Mouse (Mus musculus) mouse trophoblast stem cell (cell line): Measurements from ENCODE around the gene Slf2.

ENCODE experiments used
- in situ Hi-C, 2 experiments: fragments of 300-500 bp; cut with MseI, MboI; formaldehyde crosslinking; loops; 2 replicates in 1 of 2; 3 replicates in 1 of 2; pipeline ENCODE4 v1.15.1; 2025

Slf2 gene

DNA sequence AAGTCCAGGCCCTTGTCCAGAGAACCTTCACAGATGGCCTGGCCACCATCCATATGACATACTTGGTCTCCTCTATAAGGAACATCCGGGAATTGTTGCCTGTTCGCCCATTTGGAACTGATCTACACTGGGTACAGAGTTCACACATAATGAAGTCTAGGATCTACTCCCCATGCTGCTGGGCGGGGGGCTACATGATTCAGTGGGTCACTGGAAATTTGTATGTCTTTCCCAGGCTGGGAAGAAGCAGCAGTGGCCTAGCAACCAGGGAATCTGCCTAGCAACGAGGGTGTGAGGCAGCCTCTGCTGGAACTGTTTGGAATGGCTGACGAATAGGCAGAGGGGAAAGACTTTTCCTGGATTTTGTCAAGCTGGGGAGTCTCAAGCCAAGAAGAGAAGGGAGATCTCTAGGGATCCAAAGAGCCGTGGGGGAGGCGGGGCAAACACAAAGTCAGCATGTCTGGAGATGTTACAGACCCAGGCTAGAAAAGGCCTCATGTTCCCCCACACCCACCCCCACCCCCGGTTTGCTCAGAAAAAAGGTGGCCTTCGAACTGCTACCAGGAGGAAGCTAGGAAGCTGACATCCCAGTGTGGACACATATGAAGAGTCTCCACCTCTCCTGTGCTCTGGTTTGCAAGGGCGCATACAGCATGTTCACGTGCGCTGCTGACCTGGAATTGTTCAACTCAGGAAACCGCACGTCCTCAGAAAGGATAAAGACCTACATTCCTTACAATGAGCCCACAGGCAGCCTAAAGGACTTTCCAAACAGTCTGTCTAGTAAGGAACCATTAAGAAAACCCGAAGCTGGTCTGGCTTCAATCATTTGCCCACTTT lies 22.9 kb upstream of the Slf2 start:
- in situ Hi-C loops = no loop called here

DNA sequence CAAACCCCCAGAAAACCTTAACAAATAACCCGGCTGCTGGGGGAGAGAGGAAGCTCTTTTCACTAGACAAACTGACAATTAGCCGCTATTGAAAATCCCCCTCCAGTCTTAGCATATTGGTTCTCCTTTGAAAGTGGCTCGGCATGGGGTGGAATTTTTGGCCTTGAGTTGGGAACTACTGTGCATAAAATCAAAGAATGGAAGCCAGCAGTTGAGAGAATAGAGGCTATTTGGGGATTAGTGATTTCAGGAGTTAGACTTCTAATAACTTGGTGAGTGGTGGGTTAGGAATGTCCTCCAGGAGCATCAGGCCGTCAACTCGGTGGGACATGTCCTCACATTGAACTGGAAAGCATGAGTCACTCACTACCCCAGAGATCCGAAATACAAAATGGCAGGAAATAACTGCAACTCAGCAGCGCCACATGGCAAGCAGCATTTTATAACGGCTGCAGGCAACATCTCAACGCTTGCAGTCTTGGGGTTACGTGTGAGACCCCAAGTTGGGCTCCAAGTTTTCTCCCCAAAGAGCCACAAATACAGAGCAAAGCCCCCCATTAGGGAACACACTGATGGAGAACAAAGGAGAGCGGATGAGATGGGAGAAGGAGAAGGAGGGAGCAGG lies 22.0 kb upstream of the Slf2 start:
- in situ Hi-C loops = no loop called here

DNA sequence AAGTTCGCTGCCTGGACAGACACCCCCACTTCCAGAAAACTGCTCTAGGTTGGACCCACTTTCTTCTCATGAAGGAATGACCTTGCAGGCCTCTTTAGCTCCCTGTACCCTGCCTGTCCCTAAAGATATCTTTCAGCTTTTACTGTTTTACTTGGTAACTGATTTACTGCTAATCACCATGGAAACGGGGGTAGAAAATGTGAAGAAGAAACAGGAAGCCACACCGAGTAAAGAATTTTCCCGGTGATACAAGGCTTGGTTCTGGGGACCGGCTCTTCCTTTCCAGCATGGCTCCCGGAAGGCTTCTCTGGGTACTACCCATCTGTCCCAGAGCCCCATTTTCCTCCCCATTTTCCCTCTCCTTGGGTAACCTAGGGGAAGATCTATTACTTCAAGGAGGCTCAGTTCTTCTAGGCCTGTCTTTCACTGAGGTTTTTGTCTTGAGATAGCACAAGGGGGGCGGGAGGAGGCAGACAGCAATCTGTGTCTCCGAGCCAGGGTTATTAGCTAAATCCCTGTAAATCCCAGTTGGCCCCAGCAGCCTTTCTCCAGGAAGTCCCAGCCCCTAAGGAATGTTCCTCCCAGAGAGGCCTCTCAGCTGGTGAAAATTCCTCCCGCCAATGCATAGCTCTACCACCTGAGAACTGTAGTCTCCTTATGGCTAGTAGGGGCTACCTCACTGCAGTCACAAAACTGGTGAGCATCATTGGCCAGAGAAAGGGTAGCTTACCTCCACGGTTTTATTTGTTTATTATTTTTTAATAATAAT lies 16.3 kb upstream of the Slf2 start:
- in situ Hi-C loops = no loop called here

DNA sequence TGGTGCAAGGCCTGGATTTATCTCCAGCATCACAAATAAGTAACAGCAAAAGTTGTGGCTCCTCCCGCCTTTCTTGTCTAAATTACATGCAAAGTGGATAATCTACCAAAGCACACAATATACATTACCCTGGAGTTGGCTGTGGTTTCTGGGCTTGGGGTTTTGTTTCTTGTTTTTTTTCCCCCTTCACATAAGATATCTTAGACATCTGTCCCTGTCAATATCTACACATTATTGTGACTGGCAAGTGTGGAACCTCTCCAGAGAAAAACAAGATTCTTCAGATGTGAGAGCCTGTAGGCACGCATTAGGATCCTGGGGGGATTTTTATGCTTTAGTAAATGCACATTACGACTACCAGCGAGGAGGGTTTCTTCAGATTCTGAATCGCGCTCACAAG lies 12.8 kb upstream of the Slf2 start:
- in situ Hi-C loops = no loop called here

DNA sequence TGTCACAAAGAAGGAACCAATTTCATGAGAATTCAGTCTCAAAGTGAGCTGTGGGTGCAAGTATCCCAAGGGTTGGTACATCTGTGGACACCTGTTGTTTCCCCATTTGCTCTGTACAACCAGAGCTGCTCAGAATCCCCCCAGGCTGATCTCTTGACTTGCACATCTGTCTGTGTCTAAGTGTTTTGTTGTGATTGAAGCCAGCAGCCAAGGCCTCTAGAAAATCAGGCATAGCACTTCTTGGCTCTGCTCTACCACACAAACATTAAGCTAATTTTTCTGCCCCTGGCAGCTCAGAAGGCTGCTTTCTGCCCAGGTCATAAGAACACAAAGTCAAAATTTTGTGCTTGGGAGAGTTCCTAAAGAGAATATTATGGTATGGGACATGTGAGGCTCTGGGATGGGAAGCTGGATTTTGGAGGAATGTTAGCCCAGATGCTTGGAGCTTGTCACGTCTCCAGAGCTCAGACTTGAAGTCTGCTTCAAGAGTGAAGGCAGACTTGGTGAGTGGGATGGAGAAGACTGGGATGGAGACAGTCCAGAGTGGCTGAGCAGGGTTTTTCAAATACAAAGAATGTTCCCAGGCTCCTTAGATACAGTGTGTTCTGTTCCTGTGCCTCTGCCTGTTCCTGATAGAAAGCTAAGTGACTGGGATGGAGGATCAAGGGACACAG lies 9.3 kb upstream of the Slf2 start:
- in situ Hi-C loops = no loop called here

DNA sequence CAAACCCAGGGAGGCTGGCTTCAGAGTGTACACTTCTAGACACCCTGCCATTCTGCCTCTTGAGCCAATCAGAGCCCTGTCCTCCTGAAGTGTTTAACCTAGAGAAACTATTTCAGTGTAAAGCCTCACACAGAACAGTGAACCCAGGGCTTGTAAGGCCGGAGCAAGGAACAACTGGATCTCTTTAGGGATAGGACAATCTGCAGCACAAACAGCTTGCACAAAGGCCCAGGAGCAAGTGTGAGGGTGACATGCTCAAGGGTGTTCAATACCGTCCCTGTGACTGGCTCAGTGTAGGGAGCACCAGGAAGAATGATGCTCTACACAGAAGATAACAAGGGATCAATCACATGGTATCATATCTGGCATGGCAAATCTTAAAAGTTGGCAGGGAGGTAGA lies 8.4 kb upstream of the Slf2 start:
- in situ Hi-C loops = no loop called here

DNA sequence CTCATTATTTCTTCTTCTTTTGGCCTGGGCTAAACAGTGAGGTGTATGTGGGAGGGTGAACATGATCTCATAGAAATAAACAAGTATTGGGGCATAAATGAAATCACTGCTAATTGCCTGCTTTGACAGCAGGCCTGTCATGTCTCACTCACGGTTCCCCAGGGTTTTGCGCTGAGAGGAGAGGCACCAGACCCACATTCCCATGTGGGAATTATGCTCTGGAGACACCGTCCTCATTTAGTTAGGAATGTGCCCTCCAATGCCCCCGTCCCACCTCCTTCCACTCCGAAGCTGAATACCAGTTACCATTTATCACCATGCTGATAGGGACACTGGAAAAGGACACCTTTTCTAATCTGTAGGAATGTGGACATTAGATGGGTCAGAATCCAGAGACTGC lies 6.3 kb upstream of the Slf2 start:
- in situ Hi-C loops = no loop called here

DNA sequence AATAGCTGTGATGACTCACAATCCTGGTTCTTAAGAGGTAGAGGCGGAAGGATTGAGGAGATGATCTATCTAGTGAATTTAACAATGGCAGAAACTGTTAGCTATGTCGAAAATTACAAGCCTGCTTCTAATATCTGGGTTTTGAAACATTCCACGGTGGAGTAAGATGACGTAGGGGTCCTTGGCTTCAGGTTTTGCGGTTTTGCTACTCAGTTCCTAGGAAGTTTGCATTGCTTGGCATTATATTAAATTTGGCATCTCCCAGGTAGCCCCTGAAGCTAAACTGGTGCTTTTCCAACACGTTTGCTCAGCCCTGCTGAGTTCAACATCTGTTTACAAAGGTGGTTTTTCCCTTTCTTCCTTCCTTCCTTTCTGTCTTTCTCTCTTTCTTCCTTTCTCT lies 4.2 kb upstream of the Slf2 start:
- in situ Hi-C loops = no loop called here

DNA sequence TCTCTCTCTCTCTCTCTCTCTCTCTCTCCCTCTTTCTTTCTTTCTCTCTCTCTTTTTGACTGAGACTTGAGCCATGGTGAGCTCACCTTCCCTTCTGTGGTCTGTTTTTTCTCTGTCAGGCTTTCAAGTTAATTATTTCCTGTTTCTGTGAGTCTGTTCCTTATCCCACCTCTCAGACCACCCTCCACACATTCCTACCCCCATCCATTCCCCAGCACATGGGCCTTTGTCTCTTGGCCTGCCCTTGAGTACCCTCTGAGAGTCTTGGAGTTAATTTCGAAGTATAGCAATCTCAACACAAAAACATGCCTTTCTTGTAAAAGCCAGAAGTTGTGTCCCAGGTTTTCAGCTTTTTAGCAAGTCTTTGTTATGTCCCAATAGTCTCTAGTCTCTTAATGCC lies 3.7 kb upstream of the Slf2 start:
- in situ Hi-C loops = no loop called here

DNA sequence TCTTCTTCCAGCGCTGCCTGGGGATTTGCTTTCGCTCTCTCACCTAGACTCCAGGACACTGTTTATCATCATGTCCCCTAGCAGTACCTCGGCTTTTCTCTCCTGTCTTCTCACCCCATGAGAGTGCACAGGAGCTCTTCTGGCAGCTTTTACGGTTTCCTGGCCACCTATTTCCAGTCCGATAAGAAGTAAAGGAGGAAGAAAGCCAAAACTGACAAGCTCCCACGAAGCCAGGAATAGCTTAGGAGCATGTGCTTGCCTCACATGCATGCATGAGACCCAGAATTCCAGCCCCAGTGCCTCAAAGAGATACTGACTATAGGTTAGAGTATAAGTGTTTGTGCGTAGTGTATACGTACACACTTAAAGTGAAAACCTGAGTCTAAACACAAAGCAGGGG lies 2.8 kb upstream of the Slf2 start:
- in situ Hi-C loops = no loop called here

DNA sequence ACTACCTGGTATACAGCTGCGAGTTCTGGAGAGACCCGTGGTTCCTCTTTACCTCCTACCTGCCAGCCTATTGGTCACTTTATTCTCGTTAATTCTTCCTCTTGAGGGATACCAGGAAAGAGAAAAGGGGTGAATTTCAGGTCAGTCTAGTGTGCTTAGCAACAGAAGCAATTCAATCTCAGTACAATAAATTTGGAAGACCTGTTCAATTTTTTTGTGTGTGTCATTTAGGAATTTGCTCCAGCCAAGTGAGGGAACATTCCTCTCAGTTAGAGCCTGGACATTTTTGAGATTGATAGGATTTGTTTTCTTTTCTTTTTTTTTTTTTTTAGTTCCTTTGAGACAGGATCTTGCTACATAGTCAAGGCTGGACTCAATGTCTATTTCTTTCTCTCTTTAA lies 1.7 kb upstream of the Slf2 start:
- in situ Hi-C loops = no loop called here

DNA sequence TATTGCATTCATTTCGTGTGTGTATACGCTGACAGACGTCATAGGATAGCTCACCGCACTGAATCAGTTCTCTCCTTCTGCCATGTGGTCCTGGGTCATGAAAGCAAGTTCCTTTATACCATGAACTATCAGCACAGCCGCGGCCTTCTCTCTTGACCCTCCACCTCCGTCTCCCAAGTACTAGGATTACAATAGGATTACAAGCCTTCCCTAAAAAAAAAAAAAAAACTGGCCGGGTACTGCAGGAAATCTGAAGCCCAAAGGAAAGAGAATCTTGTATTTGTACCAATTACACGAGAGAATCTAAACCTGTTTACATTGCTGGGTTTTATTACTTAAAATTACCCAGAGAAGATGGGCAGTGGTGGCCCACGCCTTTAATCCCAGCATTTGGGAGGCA lies 1.3 kb upstream of the Slf2 start:
- in situ Hi-C loops = no loop called here

DNA sequence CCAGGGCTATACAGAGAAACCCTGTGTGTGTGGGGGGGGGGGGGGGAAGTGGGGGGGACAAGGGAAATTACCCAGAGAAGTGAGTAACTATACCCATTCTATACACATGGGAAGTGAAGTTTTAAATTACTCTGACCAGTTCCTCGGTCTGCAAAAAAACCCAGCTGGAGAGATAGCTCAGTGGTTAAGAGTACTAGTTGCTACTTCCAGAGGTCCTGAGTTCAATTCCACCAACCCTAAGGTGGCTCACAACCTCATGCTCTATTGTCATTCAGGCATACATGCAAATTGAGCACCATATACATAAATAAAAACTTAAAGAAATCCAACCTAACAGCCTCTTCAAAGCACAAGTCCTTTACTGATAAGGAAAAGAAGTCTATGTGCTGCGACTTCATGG lies 829 bp upstream of the Slf2 start:
- in situ Hi-C loops = no loop called here

DNA sequence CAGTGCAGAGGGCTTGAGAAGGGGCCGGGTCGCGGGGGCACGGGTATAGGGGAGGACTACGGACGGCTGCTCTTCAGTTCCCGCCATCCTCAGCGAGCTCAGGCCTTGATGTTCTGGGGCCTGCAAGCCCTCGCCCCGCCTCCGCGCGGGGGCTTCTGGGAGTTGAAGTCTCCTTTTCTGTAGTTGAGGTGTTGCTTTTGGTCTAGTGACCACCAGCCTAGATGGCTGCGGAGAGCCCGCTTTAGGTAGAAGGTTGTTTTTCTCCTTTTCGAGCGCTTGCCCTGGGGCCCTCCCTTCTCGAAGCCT lies 456 bp downstream of the Slf2 start:
- in situ Hi-C loops = no loop called here

DNA sequence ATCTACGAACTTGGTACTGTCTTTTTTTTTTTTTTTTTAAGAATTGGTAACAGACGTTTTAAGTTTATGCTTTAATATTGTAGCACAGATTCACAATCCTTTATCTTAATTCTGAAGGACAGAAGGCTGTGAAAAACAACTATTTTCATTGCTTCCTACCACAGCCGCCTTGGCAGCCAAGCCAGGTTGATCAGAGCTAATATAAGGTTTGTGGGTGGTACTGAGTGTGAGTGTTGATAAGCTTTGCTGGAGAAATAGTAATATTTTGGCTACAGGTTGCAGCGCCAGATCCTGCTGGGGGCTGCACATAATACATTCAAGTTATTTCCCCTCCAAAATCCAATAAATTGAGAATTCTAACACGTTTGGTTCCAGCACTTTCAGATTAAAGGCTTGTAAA lies 1.1 kb downstream of the Slf2 start:
- in situ Hi-C loops = no loop called here

DNA sequence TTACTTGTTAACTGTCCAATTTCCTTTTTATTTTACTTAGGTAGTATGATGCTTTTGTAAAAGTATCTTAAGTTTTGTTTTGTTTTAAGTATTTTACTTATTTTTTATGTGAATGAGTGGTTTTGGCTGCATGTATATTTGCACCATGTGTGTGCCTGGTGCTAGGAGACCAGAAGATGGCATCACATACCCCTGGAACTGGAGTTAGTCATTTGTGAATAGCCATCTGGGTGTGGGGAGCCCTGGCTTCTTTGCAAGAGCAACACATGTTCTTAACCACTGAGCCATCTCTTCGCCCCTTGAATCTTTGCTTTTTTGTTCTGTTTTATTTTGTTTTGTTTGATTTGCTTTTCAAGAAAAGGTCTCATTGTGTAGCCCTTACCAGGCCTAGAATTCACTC lies 2.2 kb downstream of the Slf2 start:
- in situ Hi-C loops = no loop called here

DNA sequence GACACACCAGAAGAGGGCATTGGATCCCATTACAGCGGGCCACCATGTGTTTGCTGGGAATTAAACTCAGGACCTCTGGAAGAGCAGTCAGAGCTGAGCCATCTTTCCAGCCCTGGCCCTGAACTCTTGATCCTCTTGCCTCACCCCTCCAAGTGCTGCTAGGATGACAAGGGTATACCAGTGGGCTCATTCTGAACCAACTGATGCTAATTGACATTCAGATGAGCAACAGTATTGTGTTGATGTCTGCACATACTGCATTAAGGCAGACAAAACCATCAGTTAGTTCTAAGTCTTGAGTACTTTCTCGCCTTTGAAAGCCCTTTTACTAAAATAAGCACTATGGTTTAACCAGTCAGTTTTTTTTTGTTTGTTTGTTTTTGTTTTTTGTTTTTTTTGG lies 28.7 kb downstream of the Slf2 start:
- in situ Hi-C loops = no loop called here

DNA sequence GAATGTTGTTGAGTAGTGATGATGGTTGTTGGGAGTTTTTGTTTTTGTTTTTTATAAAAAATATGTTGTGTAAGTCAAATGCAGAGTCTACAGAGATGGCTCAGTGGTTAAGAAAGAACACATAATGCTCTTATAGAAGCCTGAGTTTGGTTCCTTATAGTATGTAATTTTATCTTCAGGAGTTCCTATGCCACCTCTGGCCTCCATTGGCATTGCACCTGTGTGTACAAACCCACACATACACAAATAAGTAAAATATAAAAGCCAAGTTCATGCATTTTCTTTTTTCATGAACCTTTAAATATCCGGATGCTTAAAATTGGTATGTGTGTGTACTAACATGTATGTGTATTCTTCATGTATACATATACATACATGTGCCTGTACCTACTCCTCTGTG lies 35.0 kb downstream of the Slf2 start:
- in situ Hi-C loops = no loop called here

DNA sequence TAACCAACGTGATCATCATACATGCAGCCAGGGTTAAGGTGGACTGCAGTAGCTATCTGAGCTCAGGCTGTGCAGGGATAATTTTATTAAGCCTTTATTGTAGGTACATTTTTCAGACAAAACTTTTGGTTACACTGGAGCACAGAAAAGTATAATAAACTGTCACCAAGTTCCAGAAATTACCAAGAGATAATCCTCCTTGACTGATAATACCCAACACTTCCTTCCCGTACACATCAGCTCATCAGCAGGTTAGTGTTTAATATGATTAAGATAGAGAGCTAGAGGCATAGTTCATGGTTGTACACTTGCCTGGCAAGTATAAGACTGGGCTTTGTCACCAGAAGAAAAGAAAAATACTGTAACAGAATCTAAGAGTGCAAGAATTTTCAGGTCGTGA lies 37.4 kb downstream of the Slf2 start:
- in situ Hi-C loops = no loop called here

DNA sequence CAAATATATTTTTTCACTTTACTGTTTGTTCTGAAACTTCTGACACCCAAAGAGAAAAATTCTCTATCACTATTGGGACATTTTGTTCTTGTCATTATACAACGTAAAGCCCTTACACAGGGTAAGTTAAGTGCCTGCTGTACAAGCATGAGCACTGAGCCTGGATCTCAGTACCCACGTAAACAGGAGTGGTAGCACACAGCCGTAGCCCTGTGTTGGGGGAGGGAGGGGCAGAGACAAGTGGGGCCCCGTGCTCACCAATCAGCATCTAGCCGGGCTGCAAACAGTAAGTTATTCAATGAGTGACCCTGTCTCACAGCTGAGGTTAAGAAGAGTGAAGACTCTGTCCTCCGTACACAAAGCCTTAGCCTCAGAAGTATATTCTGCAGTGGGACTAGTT lies 45.7 kb downstream of the Slf2 start:
- in situ Hi-C loops = no loop called here

DNA sequence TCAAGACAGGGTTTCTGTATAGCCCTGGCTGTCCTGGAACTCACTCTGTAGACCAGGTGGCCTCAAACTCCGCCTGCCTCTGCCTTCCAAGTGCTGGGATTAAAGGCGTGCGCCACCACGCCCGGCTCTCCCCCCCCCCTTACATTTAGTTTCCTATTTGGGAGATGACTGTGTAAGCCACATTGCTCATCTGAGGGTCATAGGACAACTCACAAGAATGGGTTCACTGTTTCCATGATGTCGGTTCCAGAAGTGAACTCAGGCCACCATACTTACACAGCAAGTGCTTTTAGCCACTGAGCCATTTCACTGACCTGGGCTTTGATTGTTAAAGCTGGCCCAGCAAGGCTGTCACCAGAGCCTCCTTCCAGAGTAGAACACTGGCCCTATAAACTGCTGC lies 46.2 kb downstream of the Slf2 start:
- in situ Hi-C loops = no loop called here

DNA sequence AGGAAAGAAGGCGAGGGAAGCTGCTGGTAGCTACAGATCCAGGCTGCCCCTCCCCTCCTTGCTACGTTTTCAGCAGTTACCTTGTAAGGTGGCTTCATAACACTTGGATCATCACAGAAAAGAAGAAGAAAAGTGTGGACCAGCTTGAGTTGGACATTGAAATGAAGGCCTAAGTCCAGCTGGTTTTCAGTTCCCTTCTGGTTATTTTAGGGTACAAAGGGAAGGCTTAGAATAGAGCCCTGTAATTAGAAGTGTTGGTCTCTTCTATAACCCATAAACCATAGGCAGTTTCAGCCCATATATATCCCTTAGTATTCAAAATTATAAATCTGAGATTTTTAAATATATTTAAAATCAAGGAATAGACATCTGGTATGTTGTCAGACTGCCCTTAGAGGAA lies 49.8 kb downstream of the Slf2 start:
- in situ Hi-C loops = no loop called here
